In genomic region chr11:108287321-108287720, GRCm38 (mm10) we compare ENCODE assay signal across 15 mouse cellular contexts. TPM values are rescaled to one million over a fixed set of nuclear protein-coding genes. Genes with fewer than 3 reads are reported as not detected.
DNase-seq lines count a peak whose midpoint lies in the region; ATAC-seq and TF ChIP-seq lines count a peak whose summit lies in the region.
"Had no signal": no experiment of that assay in that cellular context is flagged by ENCODE, and none has a peak within 500 bp of the region (broad histone marks: within the 10 kb centered on the region; RNA-seq: fewer than 3 reads in every experiment).

No protein-coding gene starts in this region.

- no peak overlapping the region for H3K4me2 ChIP-seq in forebrain, embryonic 14.5 days (ENCODE audit: low read length)
- H3K4me2 ChIP-seq in forebrain, postnatal 0 days (ENCODE audit: low read depth): no peak overlapping the region
- no peak overlapping the region for H3K4me2 ChIP-seq in lung, postnatal 0 days (replicated peaks; ENCODE audit: low read depth, low read length)
- H3K4me2 ChIP-seq: embryonic facial prominence, embryonic 12.5 days; forebrain, embryonic 15.5 days; intestine, embryonic 15.5 days had no signal

- no peak for TF ChIP-seq CTCF in forebrain, postnatal 0 days (IDR thresholded peaks at IDR 0.05; ENCODE audit: low read depth)
- no peak for TF ChIP-seq CTCF in lung, postnatal 0 days (IDR thresholded peaks at IDR 0.05)
- no peak for TF ChIP-seq CTCF in layer of hippocampus, adult 2 months (conservative IDR thresholded peaks at IDR 0.05)

- peaks cover 5% of the 10 kb centered on the region for H3K4me1 ChIP-seq in forebrain, embryonic 14.5 days (ENCODE audit: control insufficient read depth, insufficient read depth, low read length)
- H3K4me1 ChIP-seq in forebrain, postnatal 0 days (ENCODE audit: insufficient read depth): peaks cover 5% of the 10 kb centered on the region; the same call in 1 of the 2 replicates
- no peaks in the 10 kb centered on the region for H3K4me1 ChIP-seq in lung, postnatal 0 days (ENCODE audit: insufficient read depth, low read depth, low read length)
- H3K4me1 ChIP-seq: intestine, embryonic 15.5 days had no signal

- no peak overlapping the region for H3K27ac ChIP-seq in forebrain, embryonic 14.5 days (ENCODE audit: low read depth, low read length)
- H3K27ac ChIP-seq in forebrain, postnatal 0 days (ENCODE audit: low read depth, low read length): no peak overlapping the region
- H3K27ac ChIP-seq in lung, postnatal 0 days (ENCODE audit: low read length): no peak overlapping the region
- no peak overlapping the region for H3K27ac ChIP-seq in layer of hippocampus, adult 2 months
- H3K27ac ChIP-seq: embryonic facial prominence, embryonic 12.5 days; forebrain, embryonic 15.5 days; intestine, embryonic 15.5 days; macrophage had no signal

- intact Hi-C loops in heart, postnatal 14 days (cut with DNase I): no loop called here

- no peaks in the 10 kb centered on the region for H3K36me3 ChIP-seq in forebrain, embryonic 14.5 days (ENCODE audit: control insufficient read depth, insufficient read depth, low read length)
- no peaks in the 10 kb centered on the region for H3K36me3 ChIP-seq in forebrain, postnatal 0 days (ENCODE audit: insufficient read depth)
- no peaks in the 10 kb centered on the region for H3K36me3 ChIP-seq in lung, postnatal 0 days (ENCODE audit: insufficient read depth, low read length)
- H3K36me3 ChIP-seq: embryonic facial prominence, embryonic 12.5 days; forebrain, embryonic 15.5 days; intestine, embryonic 15.5 days had no signal

- H3K4me3 ChIP-seq in forebrain, embryonic 14.5 days (ENCODE audit: low read depth, low read length): no peak overlapping the region
- no peak overlapping the region for H3K4me3 ChIP-seq in forebrain, postnatal 0 days (ENCODE audit: low read depth, low read length)
- H3K4me3 ChIP-seq in lung, postnatal 0 days (ENCODE audit: low read depth, low read length): no peak overlapping the region
- no peak overlapping the region for H3K4me3 ChIP-seq in layer of hippocampus, adult 2 months
- H3K4me3 ChIP-seq: embryonic facial prominence, embryonic 12.5 days; forebrain, embryonic 15.5 days; intestine, embryonic 15.5 days had no signal

- no peak overlapping the region for H3K9ac ChIP-seq in forebrain, embryonic 14.5 days (ENCODE audit: low read length)
- no peak overlapping the region for H3K9ac ChIP-seq in forebrain, postnatal 0 days
- H3K9ac ChIP-seq in lung, postnatal 0 days (replicated peaks; ENCODE audit: low read depth): no peak overlapping the region
- H3K9ac ChIP-seq: embryonic facial prominence, embryonic 12.5 days; forebrain, embryonic 15.5 days; intestine, embryonic 15.5 days had no signal

- peak; percentile 53 for DNase-seq in forebrain, embryonic 14.5 days (ENCODE audit: low spot score)
- no peak for DNase-seq in forebrain, postnatal 0 days
- DNase-seq in lung, postnatal 0 days (ENCODE audit: low spot score): peak; percentile 32
- DNase-seq in lung, adult 18-20 months: no peak
- peak; percentile 35 to 48 for DNase-seq in heart, postnatal 14 days
- peak; percentile 59 to 69 for DNase-seq in kidney, postnatal 4 days
- DNase-seq in layer of hippocampus, adult 2 months (ENCODE audit: low spot score in 2 of 2): no peak
- no peak for DNase-seq in layer of hippocampus, adult 8-10 months (ENCODE audit: low spot score in 2 of 2)
- DNase-seq: right cerebral cortex, adult 18-20 months; thymus, adult 18-20 months had no signal

- no peak for ATAC-seq in forebrain, embryonic 14.5 days
- ATAC-seq in forebrain, postnatal 0 days: no peak
- ATAC-seq in lung, postnatal 0 days: no peak
- ATAC-seq: forebrain, embryonic 15.5 days; intestine, embryonic 15.5 days had no signal

- H3K9me3 ChIP-seq in forebrain, embryonic 14.5 days (replicated peaks; ENCODE audit: control insufficient read depth, low read length): no peaks in the 10 kb centered on the region
- H3K9me3 ChIP-seq in forebrain, postnatal 0 days (ENCODE audit: low read length): no peaks in the 10 kb centered on the region
- no peaks in the 10 kb centered on the region for H3K9me3 ChIP-seq in lung, postnatal 0 days (ENCODE audit: low read length)
- H3K9me3 ChIP-seq: embryonic facial prominence, embryonic 12.5 days; forebrain, embryonic 15.5 days; intestine, embryonic 15.5 days had no signal

- WGBS in forebrain, embryonic 14.5 days: 45% methylated on average over 2 of the region's 2 CpGs
- WGBS in forebrain, postnatal 0 days: 34% methylated on average over 2 of the region's 2 CpGs
- 37% methylated on average over 2 of the region's 2 CpGs for WGBS in lung, postnatal 0 days

- no peaks in the 10 kb centered on the region for H3K27me3 ChIP-seq in forebrain, embryonic 14.5 days (replicated peaks; ENCODE audit: control insufficient read depth, insufficient read depth, low read length)
- no peaks in the 10 kb centered on the region for H3K27me3 ChIP-seq in forebrain, postnatal 0 days (ENCODE audit: insufficient read depth, low read length)
- H3K27me3 ChIP-seq in lung, postnatal 0 days (replicated peaks; ENCODE audit: insufficient read depth, low read length): no peaks in the 10 kb centered on the region
- H3K27me3 ChIP-seq: CH12.LX; embryonic facial prominence, embryonic 12.5 days; forebrain, embryonic 15.5 days; intestine, embryonic 15.5 days had no signal

- no peak for TF ChIP-seq EP300 in lung, postnatal 0 days (IDR thresholded peaks at IDR 0.05)

RNA-seq across cellular contexts. Expression of gene Apoh, which starts 55.8 kb away (rescaled TPM):
- 0.19 TPM in 1 of 2 replicates, not detected in the other for polyA plus RNA-seq in forebrain, embryonic 14.5 days (2014; fragmentation: Nextera tagmentation; extraction: Ambion mirVana)
- total RNA-seq in forebrain, postnatal 0 days (2014; rRNA removed): 0.67 TPM in 1 of 2 replicates, not detected in the other
- 0.24 and 0.25 TPM in 2 replicates for polyA plus RNA-seq in forebrain, postnatal 0 days (2015; fragmentation: Nextera tagmentation; extraction: Ambion mirVana)
- polyA plus RNA-seq in lung, postnatal 0 days (2015; fragmentation: Nextera tagmentation; extraction: Ambion mirVana): 0.29 and 0.37 TPM in 2 replicates
- not detected for total RNA-seq in heart, postnatal 14 days (2021)
- 1 to 10 TPM in 1 of 2 experiments, under 1 TPM in 1; 0.82 to 1.0 TPM for total RNA-seq in layer of hippocampus, adult 2 months (2021)
- total RNA-seq in layer of hippocampus, adult 8-10 months (2022): under 1 TPM; 0.54 to 0.94 (median 0.86) TPM
- polyA plus RNA-seq: forebrain, embryonic 15.5 days; macrophage had no signal

RNA-seq across cellular contexts. Expression of gene Prkca, which starts 56.4 kb away (rescaled TPM):
- 5.3 and 5.7 TPM in 2 replicates for polyA plus RNA-seq in forebrain, embryonic 14.5 days (2014; fragmentation: Nextera tagmentation; extraction: Ambion mirVana)
- total RNA-seq in forebrain, postnatal 0 days (2014; rRNA removed): 25.9 and 30.0 TPM in 2 replicates
- polyA plus RNA-seq in forebrain, postnatal 0 days (2015; fragmentation: Nextera tagmentation; extraction: Ambion mirVana): 3.9 and 5.0 TPM in 2 replicates
- polyA plus RNA-seq in lung, postnatal 0 days (2015; fragmentation: Nextera tagmentation; extraction: Ambion mirVana): 3.8 and 4.0 TPM in 2 replicates
- total RNA-seq in heart, postnatal 14 days (2021): 10 to 100 TPM; 33.5 to 49.2 TPM
- 100 to 1,000 TPM; 211 to 241 TPM for total RNA-seq in layer of hippocampus, adult 2 months (2021)
- total RNA-seq in layer of hippocampus, adult 8-10 months (2022): 100 to 1,000 TPM; 201 to 232 (median 220) TPM

Comparison
In these comparisons a context has a peak if more than half of its experiments do, and no peak if none do; other contexts are left out.
1. DNase-seq: peak in forebrain, embryonic 14.5 days (single experiment), lung, postnatal 0 days (single experiment), heart, postnatal 14 days (2 of 2) and kidney, postnatal 4 days (2 of 2); none in forebrain, postnatal 0 days (single experiment), lung, adult 18-20 months (0 of 2), layer of hippocampus, adult 2 months (0 of 2) and layer of hippocampus, adult 8-10 months (0 of 2).